Mouse (Mus musculus) liver, postnatal 0 days (tissue): ENCODE data around the gene Dock4.

Source experiments
- CTCF ChIP-seq: sonication (generic); IDR thresholded peaks from 2 replicates; pipeline ENCODE4 v1.5.1; 2016; ENCODE audit warnings: antibody characterized with exemption, low read depth
- EP300 ChIP-seq: IDR thresholded peaks from 2 replicates; pipeline ENCODE4 v1.6.1; 2016; ENCODE audit warnings: antibody characterized with exemption, low read depth, mild to moderate bottlenecking

GRCm38 (mm10) chr12:40656438-40656837 is 210.7 kb downstream of the Dock4 start:
- TF ChIP-seq CTCF (no peak), EP300 (no peak)
